Mouse (Mus musculus): ENCODE measurements around the gene Chchd6.
A peak's percentile ranks its signal among the peaks of the same experiment; 100 is the strongest.

Gene Chchd6

DNA sequence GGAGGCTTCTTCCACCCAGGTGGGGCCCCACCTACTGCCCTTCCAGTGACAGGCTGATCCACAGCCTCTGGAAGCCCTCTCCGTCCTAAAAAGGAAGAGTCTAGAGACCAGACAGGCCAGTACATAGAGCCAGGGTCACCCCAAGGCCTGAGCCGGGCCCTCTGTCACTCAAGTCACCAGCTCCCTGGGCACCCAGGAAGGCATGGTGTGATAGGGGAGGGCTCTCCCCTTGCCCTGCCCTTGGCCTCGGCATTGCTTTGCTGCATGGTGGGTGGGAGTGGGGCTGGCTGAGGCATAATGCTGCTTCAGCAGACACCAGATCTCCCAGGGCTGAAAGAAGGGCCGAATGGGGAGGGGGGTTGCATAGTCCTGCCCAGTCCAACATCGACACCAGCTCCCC is 241.4 kb downstream of the Chchd6 start:
- DNase-seq: no peak

DNA sequence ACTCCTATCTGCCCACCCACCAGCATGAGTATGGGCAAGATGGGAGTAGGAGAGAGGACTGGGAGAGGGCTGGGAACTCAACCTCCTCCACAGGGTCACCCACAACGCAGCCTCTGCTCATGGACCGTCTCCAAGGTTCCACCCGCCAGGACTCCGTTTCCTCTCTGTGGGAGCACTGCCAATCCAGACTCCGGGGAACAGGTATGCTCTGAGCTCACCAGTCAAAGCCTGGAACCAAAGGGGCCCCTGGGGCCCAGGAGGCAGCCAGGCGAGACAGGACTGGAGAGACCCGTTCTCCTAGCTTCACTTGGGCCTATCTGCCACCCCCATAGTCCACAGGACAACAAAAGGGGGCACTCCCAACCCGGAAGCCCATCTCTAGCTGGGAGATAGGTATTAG is 242.4 kb downstream of the Chchd6 start:
- peak; percentile 80 for DNase-seq

DNA sequence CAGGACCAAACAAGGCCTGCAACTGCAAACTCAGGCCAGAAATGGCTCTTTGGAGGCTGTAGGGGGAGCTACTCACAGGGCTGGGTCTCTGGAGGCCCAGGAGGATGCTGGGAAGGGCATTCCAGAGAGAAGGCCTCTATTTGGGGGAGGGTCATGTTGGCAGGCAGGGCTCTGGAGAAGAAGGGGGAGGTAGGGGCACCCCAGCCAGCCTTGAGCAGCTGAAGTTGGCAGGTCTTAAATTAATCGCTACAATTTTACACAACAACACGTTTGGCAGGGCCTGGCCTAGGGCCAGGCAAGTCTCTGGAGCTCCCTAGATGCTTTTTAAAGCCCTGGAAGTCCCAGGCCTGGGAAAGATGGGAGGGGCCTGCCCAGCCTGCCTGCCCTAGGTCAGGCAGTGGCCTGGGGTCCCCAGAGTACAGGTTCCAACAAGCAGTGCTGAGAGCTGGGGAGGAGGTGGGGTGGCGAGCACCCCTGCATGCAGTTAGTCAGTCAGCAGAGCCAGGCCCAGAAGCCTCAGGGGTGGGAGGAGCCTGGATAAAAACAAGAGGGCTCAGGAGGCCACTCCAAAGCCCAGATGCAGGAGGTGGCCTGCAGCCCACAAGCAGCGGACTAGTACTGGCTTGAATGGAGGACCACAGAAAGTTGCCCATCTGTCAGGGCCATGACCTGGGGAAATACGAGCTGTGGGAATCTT is 243.9 kb downstream of the Chchd6 start:
- DNase-seq: peak; percentile 82

DNA sequence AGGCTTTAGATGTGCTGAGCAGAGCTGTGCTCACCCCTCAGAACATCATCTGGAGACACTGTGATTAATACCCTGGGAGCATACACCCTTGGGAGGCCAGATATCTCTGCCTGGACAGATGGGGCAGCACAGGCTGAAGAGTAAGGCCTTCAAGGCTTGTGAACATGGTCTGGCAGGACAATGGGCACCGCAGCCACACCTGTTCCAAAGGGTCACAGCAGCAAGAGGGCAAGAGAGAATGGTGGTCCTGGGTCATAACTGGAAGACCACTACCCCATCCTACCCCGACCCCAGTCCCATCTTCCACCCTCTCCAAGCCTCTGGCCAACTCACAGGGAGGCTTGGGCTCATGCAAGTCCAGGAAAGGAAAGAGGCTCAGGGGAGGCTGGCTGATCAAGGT is 244.9 kb downstream of the Chchd6 start:
- no peak for DNase-seq

DNA sequence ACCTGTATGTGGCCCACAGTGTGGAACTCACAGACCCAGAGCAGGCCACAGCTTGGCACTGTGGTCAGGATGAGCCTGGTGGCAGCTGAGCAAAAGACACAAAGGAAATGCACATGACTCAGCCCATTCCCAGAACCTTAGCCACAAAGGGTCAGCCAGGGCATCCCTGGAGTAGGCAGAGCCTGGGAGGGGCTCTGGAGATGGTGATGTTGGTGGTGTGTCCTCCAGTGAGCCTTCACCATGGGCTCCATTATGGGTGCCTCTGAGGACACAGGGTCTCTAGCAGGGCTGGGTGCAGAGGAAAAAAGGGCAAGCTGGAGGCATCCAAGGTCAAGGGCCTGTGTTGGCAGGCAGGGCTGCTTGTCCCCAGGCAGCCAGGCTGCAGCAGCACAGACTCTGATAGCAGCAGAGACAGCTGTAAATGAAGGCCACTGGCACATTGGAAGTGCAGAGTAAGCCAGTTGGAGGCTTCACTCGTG is 245.4 kb downstream of the Chchd6 start:
- no peak for DNase-seq

DNA sequence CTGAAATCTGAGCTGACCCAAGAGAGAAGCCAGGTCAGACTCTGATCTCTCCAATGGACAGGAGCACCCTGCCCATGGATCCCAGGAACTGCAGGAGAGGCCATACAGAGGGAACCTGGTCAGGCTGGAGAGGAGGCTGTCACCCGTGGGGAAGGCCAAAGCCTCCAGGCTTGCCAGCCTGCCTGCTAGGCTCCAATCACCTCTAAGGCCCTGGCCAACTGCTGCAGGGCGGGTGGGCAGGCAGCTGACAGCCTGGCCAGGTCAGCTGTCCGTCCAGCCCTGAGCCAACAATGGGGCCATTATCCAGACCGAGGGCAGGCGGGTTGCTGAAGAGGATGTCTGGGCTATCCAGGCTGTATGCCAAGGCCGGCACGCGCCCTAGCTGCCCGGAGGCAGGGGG is 247.1 kb downstream of the Chchd6 start:
- DNase-seq: no peak

DNA sequence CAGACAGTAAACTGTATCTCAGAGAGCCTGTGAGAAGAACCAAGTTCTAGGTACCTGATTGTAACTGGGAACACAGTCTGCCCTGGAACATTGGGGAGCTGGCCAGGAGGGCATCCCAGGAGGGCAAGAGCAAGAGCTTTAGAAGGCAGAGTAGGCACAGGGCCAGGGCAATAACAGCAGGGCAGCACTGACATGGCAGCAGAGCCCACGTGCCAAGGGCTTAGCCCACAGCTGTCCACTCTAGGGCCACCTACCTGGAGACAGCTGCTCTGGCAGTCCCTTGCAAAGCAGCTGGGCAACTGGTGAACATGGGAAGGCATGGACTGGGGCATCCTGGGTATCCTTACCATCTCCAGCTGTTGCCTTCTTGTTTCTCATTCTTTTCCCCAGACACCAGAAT is 247.7 kb downstream of the Chchd6 start:
- DNase-seq: no peak

DNA sequence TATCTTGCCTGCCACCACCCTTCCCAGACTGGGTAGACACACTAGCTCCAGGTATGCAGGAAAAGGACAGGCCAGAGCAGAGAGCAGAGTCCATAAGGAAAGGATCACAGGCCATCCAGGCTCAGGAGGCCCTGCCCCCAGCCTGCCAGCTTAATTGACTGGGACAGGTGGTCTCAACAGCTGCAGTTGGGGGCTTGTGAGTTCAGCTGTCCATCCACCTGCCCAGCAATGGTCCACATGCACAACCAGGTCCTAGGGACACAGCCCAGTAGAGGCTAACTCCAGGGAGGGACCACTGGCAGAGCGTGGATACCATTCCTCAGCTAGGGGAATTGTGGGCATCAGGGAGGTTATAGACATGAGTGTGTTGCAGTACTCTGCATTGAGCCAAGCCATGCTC is 249.6 kb downstream of the Chchd6 start:
- DNase-seq: no peak

DNA sequence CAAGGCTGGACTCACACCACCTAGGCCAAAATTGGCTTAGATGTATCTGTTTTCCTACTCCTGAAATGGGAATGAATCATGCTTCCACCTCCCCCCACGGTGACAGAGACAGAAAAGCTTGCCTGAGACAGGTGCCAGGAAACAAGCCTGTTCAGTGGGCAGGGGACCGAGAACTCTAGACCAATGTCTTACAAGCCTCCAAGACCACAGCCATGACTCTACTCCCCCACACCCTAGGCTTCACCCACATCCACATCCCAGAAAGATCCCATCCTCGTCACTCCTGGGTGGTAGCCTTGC is 250.0 kb downstream of the Chchd6 start:
- DNase-seq: no peak

DNA sequence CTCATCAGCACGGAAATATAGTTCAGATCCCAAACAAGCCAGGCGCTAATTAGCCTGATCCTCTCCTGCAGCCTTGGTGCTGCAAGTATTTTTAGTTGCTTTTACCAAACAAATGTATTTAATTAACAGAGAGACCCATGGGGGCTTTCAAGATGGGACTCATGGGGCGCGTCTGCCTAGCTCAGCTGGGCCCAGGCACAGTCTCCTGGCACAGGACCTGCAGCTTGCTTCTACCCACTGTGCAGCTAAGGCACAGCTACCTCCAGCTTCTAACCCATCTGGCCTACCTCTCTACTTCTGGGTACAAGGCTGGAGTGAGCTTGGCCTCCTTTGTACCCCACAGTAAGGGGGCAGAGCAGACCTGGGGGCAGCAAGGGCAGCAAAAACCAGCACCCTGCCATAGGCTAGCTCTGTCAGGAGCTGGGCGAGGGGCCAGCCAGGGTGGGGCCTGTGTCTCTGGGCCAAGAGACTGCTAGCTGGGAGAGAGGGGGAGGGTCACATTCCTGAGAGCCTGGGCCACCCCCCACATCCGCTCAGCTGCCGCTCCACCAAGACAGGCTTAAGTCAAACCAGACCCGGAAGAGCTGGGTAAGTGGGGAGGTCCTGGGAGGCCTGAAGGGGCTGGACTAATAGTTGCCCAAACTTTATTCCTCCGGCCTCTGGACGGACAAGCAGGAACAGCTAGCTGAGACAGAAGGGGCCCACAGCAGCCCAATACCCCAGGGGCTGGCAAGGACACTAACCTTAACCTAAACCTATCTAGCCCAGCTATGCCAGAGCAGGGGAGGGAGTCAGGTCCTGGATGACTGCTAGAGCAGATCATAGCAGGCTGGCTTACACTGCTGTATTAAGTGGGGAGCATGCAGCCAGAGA is 250.6 kb downstream of the Chchd6 start:
- DNase-seq: peak; percentile 96

DNA sequence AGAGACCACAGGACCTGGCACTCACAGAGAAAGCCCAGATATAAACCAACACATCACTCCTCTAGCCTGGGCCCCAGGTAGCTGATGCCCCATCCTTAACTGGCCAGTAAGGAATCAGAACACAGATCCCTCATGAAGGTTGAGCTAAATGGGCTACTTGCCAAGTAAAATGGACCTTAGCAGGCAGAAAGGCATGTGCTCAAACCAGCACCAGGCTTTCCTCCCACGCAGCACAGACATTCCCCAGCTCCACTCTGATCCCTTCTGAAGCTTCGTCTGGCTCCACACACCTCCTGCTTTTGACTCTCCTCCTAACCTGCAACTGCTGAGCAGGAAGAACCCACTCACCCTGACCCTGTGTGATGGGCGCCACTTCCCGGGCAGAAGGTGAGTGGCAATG is 253.5 kb downstream of the Chchd6 start:
- DNase-seq: no peak

DNA sequence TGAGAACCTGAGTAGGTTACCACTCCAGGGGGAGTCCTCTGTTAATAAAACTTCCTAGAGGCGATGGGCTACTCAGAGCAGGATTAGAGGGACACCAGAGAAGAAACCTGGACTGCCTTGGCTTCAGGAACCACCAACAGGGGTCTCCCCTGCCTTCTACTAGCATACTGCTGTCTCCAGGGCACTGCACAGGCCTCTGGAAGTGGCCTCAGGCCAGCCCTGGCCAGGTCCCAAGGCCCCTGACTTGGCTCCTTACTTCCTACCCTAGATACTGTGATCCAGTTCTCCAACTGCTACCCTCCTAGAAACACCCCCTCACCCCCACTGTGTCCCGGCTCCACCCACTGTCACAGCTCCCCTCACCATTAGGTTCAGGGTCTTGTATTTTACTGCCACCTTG is 256.0 kb downstream of the Chchd6 start:
- DNase-seq: peak; percentile 78

DNA sequence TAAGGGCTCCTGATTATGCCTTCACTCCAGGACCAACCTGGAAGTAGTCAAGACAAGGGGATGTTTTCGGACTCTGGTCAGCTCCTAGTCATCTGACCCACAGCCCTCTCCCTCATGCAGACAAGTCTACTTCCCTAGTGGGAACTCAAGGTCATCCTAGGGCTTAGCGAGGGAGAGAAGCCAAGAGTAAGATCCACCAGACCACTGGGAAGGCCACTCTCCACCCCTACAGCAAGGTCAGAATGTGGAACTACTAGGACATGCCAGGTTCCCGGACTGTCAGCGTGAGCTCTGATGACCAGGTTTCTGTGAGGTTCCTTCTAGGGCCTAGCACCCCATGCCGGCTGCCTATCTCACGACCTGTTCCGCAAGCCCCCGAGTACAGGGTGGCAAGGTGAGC is 256.7 kb downstream of the Chchd6 start:
- DNase-seq: no peak

DNA sequence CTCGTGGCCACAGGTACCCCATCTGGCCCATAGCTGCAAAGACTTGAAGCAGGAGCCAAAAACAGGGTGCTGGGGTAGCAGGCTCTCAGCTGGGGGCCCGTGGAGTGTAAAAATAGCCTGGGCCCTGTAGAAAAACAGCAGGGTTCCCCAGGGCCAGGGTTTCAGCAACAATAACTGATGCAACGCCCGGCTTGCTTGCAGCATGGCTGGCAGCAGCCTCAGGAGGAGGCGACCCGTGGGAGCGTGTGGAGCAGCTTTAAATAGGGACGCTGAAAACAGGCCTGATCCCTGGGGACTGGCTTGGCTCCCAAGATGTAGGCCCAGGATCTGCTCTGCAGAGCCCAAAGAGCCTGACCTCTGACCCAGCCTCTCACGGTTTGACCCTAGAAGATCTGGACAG is 257.9 kb downstream of the Chchd6 start:
- peak; percentile 30 for DNase-seq

DNA sequence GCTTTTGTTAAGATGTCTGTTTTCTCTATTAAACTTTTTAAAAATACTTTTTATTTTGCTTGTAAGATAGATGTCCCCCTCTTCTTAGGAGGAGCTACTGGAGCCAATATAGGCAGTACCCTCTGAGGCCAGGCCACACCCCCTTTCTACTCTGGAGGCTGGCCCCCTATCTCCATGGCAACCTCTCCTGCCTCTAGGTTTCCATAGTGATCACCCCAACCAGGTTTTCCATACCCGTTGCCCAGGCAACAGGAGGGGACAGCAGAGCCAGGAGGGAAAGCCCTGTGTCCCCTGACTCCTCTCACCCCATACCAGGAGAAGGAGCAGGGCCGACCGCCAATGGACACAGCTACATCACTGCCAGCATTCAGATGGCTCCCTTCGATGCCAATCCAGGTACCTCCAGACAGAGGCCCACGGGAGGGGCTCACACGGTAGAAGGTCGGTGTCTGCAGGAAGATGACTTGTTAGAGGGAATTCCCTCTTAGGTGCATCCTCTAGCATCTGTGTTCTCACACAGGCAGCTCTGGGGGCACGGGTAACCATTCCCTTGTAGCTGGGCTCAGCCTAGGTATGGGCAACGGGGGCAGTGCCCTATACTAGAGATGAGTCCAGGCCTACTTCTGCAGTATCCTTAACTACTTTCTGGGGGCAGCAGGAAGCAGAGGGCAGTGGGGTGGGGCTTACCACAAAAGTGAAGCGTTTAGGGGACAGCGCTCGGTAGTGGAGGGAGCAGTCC is 261.3 kb downstream of the Chchd6 start:
- no peak for DNase-seq
